Mouse (Mus musculus) adrenal gland (tissue): ENCODE results near the gene Tmem102.

ENCODE experiments used
- intact Hi-C: fragments of 180-260 bp; cut with DNase I; formaldehyde crosslinking; loops from one replicate; pipeline ENCODE4 v1.15.1; 2025
- long read RNA-seq, 2 experiments: library from polyadenylated mRNA; unstranded; transcript quantifications; one replicate each; pipeline ENCODE4 v2.0.0; 2020; ENCODE audit warnings: borderline replicate concordance in 1 of 2; ENCODE audit not compliant: insufficient replicate concordance in 1 of 2

The Tmem102 gene
- long read RNA-seq, experiment 1: 0 reads
- long read RNA-seq, experiment 2, partial matches to known transcripts: 0 of 1 reads
- long read RNA-seq, experiment 2, other reads (novel, unspliced or antisense): 0 of 1 reads

DNA sequence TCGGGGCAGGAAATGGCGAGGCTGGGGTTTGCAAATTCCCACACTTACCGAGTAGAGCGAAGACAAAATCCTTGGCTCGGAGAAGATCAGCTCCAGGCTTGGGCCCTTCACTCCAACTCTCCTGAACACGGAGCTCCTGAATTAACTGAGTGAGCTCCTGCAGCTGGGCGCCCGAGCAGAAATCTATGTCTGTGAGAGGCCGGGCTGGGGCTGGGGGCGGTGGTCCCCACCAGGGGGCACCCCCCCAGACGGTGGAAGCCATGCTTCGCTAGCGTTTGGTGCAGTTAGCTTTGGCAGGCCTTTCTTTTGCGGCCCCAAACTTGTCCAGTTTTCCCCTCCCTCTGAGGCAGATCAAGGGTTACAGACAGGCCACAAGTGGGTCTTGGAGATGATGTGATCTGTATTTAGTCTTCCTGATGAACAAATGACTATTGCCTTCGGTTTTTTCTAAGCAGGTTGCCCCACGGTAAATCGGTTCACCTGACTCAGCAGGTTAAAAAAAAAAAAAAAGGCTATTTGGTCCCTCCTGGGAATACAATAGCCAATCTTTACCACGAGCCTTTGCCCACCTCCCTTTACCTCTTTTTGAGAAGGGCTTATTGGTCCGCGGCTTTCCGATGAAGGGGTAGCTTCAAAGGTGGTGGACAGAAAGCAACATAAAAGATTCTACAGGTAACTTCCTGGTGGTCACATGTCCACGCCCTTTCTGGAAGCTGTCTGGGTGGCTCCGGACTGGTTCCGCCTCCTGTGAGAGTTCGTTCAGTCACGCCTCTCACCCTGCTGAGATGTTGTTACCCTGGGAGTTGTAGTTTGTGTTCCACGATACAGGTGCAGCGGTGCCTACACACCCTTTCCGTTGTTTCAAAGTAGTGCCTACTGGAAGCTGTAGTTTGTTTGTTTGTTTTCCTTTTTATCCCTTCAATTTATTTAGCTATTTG lies at the start of gene Tmem102:
Gene Tmem102 (minus strand): TSS at position 653 of the 938 bp plus-strand sequence.
- intact Hi-C loops: loop anchor here (5.0 kb wide), 3 partner anchors 32 to 72 kb away; partner anchors contain the start of genes Nlgn2, Tmem256, Tmem95 and Zbtb4

DNA sequence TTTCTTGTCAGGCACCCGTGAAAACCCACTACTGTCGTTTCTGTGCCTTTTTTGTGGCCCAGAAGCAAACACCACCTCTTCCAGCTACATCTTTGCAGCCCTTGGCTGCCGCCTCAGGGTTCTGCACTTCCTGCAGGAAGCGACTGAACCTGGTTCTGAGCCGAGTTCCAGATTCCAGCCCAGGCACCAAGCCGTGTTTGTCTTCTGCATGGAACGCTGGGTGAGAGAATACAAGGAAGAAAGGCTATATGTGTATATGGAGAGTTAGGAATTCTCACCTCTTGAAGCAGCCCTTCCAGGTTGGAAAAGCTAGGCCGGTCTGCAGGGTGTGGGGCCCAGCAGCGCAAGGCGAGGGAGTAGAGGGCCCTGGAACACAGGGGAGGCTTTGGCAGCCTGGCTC lies 49.3 kb upstream of the Tmem102 start:
- intact Hi-C loops: no loop called here

- intact Hi-C loops: no loop called here
These were observed 48.6 kb upstream of the Tmem102 start for GRCm38 (mm10) chr11:69853994-69854393.

- intact Hi-C loops: no loop called here
These were observed 45.3 kb upstream of the Tmem102 start for GRCm38 (mm10) chr11:69850754-69851153.

DNA sequence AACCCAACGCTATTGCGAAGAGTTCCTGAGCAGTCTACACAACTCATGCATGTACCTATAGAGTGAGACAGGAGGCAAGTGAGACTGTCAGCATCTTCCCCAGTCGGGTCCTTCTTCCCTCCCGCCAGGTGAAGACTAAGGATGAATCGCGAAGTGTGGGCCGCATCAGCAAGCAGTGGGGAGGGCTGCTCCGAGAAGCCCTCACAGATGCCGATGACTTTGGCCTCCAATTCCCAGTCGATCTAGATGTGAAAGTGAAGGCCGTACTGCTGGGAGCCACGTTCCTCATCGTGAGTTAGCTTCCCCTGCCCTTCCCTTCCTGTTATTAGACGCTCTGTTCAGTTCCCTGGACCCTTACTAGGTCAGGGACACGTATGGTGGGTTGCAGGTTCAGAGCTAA lies 44.5 kb upstream of the Tmem102 start:
- intact Hi-C loops: no loop called here

DNA sequence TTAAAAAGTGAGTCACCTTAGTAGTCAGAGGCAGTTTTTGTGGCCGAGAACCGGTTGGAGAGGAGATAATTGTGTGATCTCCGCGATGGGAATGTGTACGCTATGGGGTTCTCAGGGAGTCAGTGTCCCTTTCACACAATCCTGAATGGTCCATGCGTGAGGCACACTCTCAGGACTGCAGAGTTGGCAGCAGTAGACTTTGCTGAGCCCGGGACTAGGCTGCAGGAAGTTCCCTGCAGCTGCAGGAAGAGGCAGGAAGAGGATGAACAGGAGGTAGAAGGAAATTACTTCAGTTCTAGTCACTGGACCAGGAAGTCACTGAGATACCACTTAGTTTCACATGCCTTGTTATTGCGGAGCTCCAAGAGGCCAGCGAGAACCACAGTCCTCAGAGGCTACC lies 43.7 kb upstream of the Tmem102 start:
- intact Hi-C loops: no loop called here

GRCm38 (mm10) chr11:69848021-69848420 lies 42.6 kb upstream of the Tmem102 start:
- intact Hi-C loops: no loop called here

DNA sequence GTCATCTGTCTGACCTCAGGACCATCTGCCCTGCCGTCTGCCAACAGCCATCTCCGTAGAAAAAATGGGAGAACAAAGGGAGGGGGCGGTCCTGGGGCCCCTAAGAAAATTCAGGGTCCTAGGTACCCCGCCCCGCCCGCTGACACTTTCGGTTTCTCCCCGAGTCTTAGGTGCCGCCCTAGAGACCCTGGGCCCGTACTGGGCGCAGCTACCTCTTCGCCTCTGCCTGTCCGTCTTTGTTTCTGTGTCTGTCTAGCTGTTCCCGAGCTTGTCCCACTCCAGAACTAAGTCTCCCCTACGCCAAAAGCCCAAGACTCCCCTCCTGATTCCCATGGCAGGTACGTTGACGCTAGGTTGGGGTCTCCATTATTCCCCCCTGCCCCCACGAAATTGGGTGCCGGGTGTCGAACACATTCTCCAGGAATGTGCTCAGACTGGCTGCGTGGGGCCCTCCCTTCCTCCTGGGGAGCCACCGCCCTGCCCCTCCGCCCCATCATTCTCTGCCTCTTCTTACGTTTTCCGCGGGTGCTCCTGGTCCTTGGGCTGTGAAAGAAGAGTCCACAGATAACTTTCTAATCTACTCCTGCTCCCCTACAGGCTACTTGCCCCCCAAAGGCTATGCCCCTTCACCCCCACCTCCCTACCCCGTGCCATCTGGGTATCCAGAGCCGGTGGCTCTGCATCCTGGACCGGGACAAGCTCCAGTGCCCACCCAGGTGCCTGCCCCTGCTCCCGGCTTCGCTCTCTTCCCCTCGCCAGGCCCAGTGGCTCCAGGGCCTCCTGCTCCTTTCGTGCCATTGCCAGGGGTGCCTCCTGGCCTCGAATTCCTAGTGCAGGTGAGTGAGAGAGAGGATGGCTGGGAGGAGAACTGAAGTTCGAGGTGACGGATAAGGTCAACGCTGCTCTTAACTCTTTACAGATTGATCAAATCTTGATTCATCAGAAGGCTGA lies 41.6 kb upstream of the Tmem102 start:
- intact Hi-C loops: no loop called here

DNA sequence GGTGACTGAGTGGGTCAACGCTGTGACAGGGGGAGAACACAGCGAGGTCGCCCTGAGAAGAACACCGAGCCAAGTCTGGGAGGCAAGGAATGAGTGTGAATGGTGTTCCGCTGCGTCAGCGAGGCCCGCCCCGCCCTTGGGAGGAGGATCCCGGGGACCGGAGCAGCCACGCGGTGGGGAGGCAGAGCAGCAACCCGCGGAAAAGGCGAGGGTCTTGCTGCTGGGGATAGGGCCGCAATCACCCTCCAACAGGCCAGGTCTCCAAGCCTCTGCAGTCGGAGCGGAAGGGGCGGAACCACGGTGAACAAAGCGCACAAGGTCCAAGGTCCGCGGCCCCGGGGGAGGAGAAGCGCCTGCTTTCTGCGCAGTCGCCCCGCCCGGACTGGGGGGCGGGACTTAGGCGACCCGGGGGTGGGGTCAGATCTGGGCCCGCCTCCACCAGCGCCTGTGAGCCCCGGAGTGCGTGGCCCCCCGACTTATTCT lies 40.8 kb upstream of the Tmem102 start, which contains the start of gene Plscr3:
Gene Plscr3 (plus strand): TSS at position 179 of the 483 bp plus-strand sequence.
- intact Hi-C loops: no loop called here

DNA sequence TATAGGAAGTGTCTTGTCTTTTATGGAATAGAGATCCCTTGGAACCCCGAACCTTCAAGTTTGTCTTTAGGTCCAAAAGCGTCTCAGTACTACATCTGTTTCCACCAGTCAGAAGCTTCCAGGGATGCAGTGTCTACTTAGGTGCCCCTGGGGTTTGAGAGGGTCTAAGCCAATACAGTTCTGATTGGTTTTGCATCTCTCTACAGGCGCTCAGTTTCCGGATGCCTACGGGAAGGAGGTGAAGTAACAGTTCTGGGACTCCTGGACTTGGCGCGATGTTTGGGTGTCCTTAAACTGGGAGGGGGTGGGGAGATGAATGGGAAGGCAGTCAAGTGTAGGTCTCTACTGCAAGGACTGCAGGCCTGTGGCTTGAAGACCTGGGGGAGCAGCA lies 33.3 kb upstream of the Tmem102 start:
- intact Hi-C loops: loop anchor here (5.0 kb wide), 1 partner anchor 36 kb away; the partner anchor contains the start of gene Fgf11

DNA sequence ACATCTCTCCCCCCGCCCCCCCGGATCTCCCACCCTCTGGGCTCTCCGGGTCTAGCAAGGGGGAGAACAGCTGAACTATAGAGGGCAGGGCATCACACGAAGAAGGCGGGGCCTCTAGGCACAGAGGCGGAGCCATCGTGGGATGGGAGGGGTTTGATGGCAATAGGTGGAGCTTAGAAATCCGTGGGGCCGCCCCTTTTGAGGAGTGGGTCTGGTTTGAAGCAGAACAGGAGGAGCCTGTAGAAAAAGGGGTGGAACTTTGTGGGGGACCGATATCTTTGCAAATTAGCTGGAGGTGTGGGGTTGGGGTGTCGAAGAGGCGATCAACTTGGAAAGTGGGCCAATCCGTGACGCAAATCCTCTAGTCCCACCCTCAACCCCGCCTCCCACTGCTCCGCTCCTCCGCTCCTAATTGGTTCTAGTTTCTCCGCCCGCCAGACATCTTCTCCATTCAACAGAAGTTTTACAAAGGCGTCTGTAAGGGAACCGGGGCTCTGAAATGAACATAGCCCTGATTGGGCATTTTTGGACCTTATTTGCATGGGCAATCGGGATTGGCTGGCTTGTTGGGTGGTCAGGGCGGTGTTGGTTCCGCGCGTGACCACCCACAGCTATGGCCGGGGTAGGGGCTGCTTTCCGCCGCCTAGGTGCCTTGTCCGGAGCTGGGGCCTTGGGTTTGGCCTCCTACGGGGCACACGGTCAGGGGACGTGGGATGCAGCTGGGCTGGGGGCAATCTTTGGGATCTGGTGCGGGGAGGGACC lies 32.7 kb upstream of the Tmem102 start, which contains the start of gene Tmem256:
Gene Tmem256 (plus strand): TSS at position 563 of the 762 bp plus-strand sequence.
- intact Hi-C loops: loop anchor here (5.0 kb wide), 1 partner anchor 36 kb away; the partner anchor contains the start of gene Fgf11

DNA sequence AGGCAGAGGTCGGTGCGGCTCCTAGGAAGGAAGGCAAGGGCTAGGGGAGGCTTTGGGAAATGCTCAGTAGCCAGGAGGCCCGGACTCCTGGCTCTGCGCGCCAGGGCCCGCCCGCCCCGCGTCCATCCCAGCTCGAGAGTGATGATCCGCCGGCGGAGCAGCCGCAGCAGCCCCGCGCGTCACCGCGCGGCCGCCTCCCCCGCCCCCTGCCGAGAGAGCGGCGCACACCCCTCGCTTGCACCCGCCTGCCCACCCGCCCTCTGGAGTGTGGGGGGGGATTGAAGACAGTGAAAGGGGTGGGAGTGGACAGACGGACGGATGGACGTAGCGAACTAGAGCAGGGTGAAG lies 32.2 kb upstream of the Tmem102 start, which contains the start of gene Nlgn2:
Gene Nlgn2 (minus strand): TSS at position 181 of the 348 bp plus-strand sequence.
- intact Hi-C loops: loop anchor here (5.0 kb wide), 1 partner anchor 35 kb away; the partner anchor contains the start of gene Fgf11

GRCm38 (mm10) chr11:69836703-69837576 lies 31.5 kb upstream of the Tmem102 start:
- intact Hi-C loops: loop anchor here (5.0 kb wide), 1 partner anchor 35 kb away; the partner anchor contains the start of gene Fgf11

GRCm38 (mm10) chr11:69835966-69836335 lies 30.5 kb upstream of the Tmem102 start:
- intact Hi-C loops: loop anchor here (5.0 kb wide), 1 partner anchor 34 kb away; the partner anchor contains the start of gene Fgf11

- intact Hi-C loops: loop anchor here (5.0 kb wide), 1 partner anchor 33 kb away; the partner anchor contains the start of gene Fgf11
These were observed 30.0 kb upstream of the Tmem102 start for GRCm38 (mm10) chr11:69835326-69835965.

- intact Hi-C loops: no loop called here
These were observed 28.7 kb upstream of the Tmem102 start for GRCm38 (mm10) chr11:69834001-69834549.

- intact Hi-C loops: no loop called here
These were observed 28.1 kb upstream of the Tmem102 start for GRCm38 (mm10) chr11:69833554-69833953.

DNA sequence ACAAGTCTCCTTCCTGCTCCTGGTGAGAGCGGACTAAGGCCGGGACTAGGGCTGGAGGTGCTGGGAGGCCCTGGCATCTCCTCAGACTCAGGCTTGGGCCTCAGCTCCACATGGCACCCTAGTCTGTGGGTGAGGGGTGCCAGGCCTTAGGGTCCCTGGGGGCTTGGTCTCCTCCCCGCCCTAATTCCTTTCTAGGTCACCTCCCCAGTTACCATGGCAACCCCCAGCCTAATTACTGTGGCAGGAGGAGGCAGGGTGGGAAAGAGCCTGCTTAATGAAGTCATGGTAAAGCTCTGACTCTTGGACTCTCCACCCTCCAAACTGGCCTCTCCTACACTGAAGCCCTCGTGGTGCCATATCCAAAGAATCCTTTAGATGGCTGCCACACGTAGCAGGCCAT lies 23.4 kb upstream of the Tmem102 start:
- intact Hi-C loops: no loop called here
